Mouse (Mus musculus) adrenal gland, adult 8-10 months (tissue): Measurements from ENCODE around the gene Pak3. TPM values are rescaled to one million over a fixed set of nuclear protein-coding genes. Genes with fewer than 3 reads are reported as not detected.
"Not testable (repeated sequence)": the region's sequence is repeated elsewhere in the genome, so short reads cannot be mapped to it uniquely, and the experiment has no call there.

Source experiments
- DNase-seq: peaks from one replicate; pipeline ENCODE4 v3.0.0; 2022
- total RNA-seq, 4 experiments: library from RNA; stranded (reverse); gene quantifications; 2 replicates each; pipeline ENCODE4 v1.2.4; 2022

Pak3 gene
- total RNA-seq, result 10 to 100 TPM; 15.5 to 46.4 (median 34.2) TPM

DNA sequence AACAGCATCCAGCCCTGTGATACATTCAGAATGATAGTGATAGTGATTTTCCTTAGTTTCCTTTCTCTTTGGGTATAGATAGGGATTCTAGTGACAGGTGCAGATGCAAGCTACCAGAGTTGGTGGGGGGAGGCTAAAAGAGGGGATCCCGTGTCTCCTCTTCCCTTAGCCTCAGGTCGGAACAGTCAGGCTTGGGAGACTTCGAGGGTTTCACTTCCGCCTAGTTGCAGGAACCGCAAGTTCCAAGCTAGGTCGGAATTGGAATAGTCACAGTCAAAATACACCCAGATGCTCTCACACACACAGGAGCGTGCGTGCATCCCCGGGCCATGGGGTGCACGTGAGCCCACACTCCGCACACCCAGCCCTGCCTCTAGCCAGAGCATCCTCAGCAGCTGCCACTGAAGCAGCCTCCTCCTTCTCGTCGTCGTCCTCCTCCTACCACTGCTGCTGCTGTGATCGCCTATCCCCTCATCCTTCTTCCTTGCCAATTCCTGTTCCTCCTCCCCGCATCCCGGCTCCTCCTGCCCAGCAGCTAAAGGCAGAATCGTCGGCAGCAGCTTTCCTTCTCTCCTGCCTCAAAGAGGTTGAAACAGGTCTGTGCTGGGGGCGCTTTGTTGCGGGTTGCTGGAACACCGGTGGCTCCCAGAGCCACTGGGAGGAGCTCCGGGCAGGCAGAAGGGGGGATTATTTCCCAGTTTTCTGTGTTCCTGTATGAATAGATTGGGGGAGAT is at the start of gene Pak3:
Gene Pak3, plus strand, starts transcription at position 424 of the 734 bp plus-strand sequence.
- DNase-seq, result no peak

DNA sequence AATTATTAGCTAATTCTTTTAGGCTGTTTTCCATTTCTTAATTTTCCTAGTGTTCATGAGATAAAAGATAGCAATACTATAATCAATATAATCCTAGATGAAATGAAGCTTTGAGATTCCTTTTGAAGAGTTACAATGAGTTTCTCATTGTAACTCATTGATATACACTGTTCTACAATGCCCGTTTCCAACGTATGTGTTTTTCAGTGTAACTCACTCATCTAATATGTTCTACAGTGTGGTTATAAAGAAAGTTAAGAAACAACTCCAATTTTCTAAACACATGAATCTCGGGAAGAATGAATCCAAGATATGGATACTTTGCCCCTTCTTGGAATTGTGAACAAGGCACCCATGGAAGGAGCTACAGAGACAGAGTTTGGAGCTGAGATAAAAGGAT is 35.5 kb upstream of the Pak3 start:
- peak; percentile 95 for DNase-seq

DNA sequence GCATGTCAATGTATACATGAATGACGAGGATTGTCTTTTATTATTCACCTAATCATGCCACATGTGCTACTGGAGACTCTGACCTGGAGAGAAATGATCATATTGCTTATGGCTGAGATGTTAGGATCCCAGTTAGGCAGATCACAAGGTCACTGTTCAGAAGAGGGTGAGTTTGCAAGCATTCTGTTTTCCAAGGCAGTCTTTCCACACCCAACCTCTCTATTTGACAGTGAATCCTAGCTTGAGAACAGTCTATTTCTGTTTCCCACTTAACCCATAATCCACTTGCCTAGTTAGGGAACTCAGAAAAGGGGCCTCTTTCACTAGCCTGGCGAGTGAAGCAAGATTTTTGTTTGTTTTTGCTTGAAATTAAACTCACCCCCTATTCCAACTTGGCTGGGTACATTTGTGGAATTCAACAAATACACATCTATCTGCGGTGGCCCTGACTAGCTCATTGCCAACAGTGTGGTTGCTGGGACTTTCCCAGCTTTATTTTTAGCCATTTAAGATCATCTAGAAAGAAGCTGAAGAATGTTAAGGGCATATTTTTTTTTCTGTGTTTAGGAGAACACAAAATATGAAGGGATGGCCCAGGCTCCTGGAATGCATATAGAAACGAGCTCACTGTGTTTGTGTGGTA is 17.2 kb upstream of the Pak3 start:
- no peak for DNase-seq

DNA sequence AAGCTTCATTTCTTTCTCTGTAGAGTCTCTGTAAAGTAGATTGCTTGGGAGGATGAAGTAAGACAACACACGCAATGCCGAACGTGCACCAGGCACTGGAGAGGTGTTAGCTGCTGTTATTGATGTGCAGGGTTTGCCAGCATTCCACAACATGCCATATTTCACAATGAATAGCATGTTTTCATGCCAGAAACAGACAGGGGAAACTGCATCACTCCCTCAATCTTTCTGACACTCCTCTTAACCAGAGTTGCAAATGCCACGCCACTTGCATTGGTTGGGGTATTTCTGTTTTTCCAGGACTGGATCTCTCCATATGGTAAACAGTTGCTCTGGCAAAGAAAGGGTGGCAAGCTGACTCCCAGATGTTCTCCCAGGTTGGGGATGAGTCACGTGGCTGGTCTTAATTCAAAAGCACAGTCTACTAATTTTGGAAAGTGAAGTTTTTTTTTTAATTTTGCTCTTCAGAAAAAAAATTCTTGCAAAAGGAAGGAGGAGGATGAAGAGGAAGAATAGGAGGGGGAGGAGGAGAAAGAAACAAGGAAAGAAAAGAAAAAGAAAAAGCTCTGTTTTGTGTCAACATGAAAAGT is 16.5 kb upstream of the Pak3 start:
- DNase-seq, result no peak

DNA sequence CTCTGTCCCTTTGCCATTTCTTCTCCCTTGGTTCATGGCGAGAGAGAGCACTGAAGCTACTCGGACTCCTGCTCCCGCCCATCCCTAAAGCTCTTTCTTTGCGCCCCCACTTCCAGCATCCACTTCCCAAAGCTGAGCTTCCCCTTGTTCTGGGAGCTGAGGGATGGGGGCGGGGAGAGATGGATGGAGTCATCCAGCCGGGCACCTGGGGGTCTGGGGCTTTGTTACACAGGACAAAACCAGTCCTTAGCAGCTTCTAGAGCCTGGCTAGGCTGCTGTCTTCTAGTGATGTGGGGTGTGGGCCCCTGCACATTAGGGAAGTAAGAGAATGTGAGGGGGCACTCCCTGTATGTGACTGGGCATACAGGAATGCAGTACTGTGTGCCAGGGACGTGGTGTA is 526 bp downstream of the Pak3 start:
- DNase-seq, result no peak

DNA sequence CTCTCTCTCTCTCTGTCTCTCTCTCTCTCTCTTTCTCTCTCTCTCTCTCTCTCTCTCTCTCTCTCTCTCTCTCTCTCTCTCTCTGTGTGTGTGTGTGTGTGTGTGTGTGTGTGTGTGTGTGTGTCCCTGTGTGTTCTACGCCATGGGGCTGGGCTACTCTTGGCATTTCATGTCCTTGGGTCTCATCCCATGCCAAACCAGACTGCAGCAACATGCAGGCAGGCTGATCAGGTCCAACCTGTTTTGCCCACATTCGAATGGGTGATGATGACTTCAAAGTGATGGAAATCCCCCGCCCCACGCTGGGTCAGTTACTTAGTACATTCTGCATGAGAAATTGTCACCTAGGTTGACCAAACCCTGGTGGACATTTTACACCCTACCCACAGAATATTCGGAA is 1.1 kb downstream of the Pak3 start:
- DNase-seq, result not testable (repeated sequence)

DNA sequence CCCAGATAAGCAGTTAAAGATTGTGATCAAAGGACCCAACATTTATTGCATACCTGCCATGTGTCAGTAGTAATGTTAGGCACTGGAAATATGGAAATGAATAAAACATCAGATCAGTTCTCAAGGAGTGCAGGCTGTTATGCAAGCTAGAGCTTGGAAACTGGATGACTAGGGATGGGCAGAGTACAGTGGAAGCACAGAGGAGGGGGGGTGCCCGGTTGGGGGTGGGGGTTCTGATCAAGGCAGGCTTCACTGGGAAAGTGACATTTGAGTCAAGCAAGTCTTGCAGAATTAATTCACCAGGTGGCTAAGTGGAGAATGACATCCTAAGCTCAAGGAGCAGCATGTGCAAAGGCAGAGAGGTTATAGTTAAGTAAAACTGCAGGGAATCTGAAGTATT is 1.8 kb downstream of the Pak3 start:
- DNase-seq, result no peak

DNA sequence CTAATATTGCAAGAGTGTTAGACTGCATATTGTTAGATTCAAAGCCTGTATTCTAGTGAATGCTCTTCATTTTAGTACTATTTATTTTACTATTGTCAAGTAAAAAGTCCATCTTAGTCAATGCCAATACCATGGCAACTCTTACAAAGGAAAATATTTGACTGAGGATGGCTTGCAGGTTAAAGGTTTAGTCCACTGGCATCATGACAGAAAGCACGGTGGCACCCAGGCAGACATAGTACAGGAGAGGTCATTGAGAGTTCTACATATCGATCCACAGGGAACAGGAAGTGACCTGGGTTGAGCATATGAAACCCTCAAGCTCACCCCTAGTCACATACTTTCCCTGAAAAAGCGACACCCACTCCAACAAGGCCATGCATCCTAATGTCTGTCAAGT is 13.9 kb downstream of the Pak3 start:
- no peak for DNase-seq

DNA sequence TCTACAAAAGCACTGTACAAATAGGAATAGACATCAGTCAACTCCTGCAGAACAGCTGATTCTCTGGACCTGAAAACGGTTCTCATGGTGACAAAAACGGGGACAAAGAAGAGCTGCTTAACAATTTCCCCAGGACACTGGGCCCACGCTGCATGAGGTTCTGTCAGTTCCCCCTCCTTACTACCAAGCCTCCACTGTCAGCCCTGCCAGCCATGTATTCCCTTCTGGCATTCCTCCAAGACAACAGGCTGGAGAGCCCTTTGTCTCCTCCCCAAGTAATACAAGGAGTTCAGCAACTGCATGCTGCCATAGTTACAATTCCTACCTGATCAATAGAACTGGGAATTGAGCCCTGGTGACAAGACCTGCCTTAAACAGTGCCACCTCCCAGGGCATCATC is 15.2 kb downstream of the Pak3 start:
- no peak for DNase-seq

DNA sequence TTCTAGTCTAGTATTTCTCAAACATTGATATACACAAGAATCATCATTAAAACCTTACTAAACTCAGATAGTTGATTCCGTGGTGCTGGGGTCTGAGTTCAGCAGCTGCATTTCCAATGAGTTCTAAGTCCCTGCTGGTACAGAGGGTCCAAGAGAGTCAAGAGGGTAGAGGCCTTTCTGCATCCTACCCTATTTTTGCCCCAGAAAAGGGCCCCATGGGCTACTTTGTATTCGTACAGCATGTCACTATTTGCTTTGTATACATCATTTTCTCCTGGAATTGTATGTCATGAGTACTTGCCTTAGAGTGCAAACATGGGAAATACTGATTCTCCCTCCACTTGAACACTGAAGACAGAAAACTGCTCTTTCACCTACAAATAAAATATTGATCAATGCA is 24.4 kb downstream of the Pak3 start:
- no peak for DNase-seq

DNA sequence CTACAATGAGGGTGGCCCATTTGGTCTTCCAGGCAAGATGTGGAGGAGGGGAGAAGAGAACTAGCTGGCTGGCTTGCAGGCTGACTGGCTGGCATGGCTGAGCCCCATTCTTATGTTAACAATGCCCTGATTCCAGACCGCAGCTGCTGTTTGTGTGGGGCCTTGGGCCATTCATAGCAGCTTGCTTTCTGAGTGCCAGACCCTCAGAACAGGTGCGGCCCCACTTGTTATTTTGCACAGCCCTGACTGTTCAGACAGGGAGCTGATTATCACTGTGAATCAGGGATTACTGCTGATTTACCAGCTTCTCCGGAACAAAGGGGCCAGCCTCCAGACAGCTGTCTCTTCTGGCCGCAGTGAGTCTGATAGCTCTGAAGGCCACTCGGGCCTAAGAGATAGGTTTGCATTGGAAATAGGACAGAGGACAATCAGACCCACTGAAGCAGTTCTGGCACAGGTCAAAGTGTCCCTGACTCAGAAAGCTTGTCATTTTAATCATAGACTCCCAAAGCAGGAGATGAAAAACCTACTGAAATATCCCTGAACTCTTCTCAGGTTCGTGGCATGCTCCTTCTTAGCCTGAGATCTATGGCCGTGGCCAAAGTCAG is 24.9 kb downstream of the Pak3 start:
- peak; percentile 41 for DNase-seq

DNA sequence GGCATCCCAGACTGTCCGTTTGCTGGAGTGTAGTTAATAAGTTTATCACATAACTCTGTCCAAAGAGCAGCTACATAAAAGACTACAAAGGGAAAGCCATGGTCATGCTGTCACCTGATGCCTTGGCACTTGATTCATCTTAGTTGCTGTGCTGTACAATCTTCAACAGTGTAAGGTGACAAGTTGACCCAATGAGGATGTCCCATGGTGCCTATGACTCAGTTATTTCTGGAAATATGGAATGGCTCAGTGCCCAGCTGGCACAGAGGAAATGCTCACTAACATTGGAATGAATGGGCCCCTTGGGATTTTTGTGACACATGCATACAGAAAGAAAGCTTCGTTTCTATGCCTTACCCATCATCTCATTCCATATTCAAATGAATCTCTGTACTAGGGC is 55.3 kb downstream of the Pak3 start:
- DNase-seq, result no peak

DNA sequence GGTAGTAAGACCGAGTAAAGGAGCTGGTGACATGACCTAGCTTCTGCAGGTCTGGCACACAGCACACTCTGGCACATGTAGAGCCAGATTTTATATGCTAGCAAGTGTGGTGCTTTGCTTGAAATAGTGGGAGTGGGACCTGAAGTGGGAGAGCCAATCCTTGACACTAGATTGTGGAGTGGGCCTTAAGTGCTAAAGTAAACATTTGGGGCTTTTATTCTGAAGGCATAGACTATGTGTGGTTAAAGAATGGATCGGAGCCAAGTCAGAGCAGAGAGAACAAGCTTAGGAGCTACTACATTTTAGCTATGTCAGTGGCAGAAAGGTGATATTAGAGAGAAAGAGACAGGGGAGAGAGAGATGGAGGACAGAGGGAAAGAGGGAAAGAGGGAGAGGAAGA is 61.5 kb downstream of the Pak3 start:
- no peak for DNase-seq

DNA sequence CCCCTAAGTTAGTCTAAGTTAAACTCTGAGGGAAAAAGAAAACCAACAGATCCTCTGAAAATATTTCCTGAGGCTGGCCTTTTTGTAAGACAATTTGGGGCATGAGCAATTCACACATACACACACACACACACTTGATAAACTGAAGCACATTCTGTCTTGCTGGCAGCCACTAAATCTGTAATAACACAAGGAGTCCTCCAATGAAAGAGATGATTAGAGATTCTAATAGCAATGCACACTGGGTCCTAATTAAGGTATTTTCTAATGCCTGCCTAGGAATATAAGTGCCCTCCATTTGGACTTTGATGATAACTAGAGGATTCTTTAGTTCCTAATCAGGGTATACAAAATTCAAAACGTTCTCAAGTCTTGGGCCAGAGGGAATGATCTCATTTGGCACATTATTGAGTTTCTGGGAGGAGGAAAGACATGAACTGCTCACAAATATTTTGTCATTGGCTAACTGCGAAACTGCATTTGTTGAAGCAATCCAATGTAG is 62.1 kb downstream of the Pak3 start:
- DNase-seq, result no peak

DNA sequence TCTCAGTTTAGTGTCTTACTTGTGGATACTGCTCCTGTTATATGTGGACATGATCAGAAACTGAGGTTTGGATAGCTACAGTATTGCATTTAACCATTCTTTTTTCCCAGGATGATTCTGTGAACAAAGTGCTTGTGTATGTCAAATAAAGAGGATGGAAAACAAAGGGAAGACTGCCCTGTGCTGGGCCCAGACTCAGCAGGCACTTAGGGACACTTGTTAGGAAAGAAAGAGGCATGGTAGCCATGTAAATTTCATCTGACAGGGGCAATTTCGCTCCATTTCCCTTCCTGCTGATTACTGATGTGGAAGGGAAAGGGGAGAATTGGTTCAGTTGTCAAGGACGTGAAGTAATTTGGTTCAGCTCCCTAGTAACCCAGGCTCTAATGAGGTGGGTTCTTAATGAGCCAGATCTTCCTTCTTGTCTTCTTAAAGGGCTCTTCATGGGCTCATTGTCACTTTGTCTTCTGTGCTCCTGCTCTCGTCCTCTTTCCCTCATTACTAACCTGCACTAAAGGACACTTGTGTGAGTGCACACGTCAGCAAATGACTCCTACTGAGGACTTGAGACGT is 88.6 kb downstream of the Pak3 start:
- DNase-seq, result no peak

DNA sequence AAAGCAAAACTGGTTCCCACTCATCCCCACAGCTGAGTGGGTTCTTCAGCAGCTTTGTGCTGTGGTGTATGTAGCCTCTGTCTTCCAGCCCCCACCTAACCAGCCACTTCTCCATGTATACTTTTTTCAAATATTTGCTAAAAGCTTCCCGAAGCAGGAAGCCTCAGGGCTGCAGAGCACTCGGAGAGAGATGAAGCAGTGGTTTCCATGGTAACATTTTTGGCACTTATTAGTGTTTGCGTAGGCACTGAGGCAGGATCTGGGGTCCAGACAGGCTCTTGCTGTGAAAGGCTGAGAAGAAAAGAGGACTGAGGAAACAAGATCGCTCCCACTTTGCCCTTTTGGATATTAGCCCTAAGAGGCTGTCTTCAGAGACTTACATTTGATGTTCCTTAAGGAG is 100.3 kb downstream of the Pak3 start:
- DNase-seq, result no peak

DNA sequence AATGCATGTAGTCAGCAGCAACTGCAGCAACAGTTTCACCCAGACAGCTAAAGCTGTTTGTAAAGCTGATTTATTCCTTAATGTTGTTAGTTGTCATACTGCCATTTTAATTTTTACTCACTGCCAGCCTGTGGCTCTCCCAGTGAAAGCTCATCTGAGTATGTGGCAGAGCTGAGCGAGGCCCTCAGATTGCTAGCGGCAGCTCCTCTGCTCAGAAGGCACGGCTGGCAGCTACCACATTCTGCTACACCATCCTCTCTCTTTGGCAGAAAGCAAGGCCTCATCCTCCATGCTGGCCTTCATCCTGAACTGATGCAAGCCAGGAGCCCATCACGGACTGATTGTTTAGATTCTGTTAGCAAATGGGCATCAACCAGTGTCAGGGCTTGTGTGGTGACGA is 109.4 kb downstream of the Pak3 start:
- no peak for DNase-seq

DNA sequence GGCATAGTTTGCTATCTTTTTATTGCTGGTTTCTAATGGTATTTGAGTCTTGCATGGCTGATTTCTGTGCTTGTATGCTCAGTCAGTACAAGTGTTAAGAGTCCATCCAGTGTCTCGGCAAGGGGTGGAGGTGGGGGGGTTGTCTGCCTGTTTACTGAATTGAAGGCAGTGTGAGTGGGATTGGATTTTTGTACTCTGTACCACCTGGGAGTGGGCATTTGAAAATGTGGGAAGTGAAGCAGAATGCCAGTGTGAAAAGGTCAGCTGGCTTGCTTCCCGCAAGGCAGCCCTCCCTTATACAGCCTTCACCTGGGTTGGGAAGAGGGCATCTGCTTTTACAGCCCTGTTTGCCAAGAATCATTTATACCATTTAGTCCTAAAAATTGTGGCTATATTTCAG is 125.5 kb downstream of the Pak3 start:
- no peak for DNase-seq

DNA sequence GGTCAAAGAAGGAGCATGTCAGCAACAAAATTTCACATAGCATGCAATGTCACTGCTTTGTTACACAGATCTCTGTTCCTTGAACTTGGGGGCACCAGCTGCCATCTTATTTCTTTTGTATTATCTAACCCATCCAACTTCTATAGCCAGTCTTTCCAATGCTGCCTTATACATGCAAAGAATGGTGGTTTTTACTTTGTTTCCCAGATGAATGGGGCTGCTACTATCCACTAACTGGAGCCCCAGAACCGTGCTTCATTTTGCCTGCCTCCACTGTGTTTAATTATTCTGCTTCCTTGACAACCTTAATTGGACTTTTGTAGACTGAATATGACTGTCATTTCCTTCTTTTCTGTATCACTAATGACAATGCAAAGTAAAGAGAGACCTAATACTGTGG is 126.4 kb downstream of the Pak3 start:
- DNase-seq, result no peak

DNA sequence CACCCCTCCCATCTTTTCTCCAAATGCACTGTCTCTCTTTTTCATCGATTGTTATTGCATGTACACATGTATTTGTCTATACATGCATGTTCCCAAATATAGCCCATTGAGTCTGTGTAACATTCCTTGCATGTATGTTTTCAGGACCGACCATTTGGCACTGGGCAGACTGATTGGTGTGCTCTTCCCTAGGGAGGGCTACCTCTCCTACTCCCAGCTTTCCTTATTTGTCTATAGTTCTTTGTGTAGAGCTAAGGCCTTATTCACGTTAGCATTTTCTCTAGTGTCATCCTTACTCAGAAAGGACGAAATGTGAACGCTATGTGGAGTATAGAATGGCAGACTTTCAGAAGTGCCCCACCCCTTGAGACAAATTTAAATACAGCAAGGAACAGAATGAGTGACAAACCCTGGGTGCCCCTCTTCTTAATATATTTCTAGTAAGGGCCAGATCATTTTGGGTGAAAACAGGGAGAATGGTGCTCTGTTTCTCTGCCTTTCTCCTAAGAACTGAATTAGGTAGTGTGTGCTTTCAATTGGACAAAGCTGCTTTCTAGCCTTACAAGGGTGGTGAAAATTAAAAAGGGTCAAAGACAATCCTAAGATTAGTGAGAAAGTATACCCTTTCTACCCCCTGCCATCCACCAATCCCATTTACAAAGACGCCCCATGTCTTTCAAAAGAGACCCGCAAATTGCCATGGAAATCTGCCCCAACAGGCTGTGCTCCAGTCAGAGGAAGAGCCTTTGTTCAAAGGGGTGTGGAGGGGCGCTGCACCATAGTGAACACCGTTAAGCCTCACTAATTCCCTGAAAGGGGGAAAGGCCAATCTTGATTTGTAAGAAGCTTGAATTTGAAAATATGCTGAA is 136.2 kb downstream of the Pak3 start:
- no peak for DNase-seq

DNA sequence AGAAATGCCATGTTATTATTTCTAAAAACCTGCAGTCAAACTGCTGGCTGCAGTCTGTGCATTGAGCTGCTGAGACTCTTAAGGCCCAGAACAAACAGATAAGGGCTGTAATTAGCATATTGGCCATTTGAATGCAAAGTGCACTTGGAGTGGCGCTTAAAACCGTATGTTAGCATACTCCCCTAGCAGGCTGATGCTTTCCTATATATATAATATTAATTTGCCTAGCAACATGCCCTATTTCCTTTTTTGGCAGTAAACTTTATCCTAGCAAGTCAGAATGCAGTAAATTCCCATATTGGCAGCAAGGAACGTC is 136.7 kb downstream of the Pak3 start:
- no peak for DNase-seq
